Mouse (Mus musculus) intestine, embryonic 14.5 days (tissue): ENCODE measurements around the gene Slc38a3. TPM values are rescaled to one million over a fixed set of nuclear protein-coding genes. Genes with fewer than 3 reads are reported as not detected.

Experiments used
- ATAC-seq: fragments of 200-750 bp; cut with Nextera tagmentation; replicated peaks from 2 replicates; pipeline ENCODE4 v1.8.0; 2017; ENCODE audit warnings: low read depth, moderate number of reproducible peaks, moderate TSS enrichment, moderate library complexity; ENCODE audit not compliant: low FRiP score, low TSS enrichment
- DNase-seq: peaks from one replicate; pipeline ENCODE4 v3.0.0-alpha.2; 2018; ENCODE audit warnings: low spot score
- H3K27ac ChIP-seq: fragments of 300-500 bp; sonication (generic); 2 replicates; pipeline ENCODE4 v1.5.1; 2014; ENCODE audit warnings: low read depth, mild to moderate bottlenecking, control low read depth
- H3K27me3 ChIP-seq: fragments of 300-500 bp; sonication (generic); replicated peaks from 2 replicates; pipeline ENCODE4 v1.6.1; 2014; ENCODE audit warnings: low read length, control low read depth; ENCODE audit not compliant: control insufficient read depth, insufficient read depth
- H3K36me3 ChIP-seq: fragments of 300-500 bp; sonication (generic); 2 replicates; pipeline ENCODE4 v1.6.1; 2014; ENCODE audit warnings: low read length, control low read depth; ENCODE audit not compliant: control insufficient read depth, insufficient read depth
- H3K4me1 ChIP-seq: fragments of 300-500 bp; sonication (generic); replicated peaks from 2 replicates; pipeline ENCODE4 v1.6.1; 2014; ENCODE audit warnings: low read length, control low read depth, mixed read lengths; ENCODE audit not compliant: control insufficient read depth, insufficient read depth
- H3K4me2 ChIP-seq: fragments of 300-500 bp; sonication (generic); 2 replicates; pipeline ENCODE4 v1.6.1; 2014; ENCODE audit warnings: low read length
- H3K4me3 ChIP-seq: fragments of 300-500 bp; sonication (generic); 2 replicates; pipeline ENCODE4 v1.5.1; 2014; ENCODE audit warnings: low read depth, low read length, control low read depth, mixed read lengths
- H3K9ac ChIP-seq: fragments of 300-500 bp; sonication (generic); 2 replicates; pipeline ENCODE4 v1.6.1; 2014; ENCODE audit warnings: mild to moderate bottlenecking, low read length
- H3K9me3 ChIP-seq: fragments of 300-500 bp; sonication (generic); 2 replicates; pipeline ENCODE4 v1.6.1; 2016; ENCODE audit warnings: low read length, control low read depth; ENCODE audit not compliant: control insufficient read depth
- WGBS: fragments of 180-500 bp; shearing (Covaris S2); extraction: QIAGEN DNeasy Blood & Tissue Kit; methylation state at CpG from one replicate; pipeline ENCODE4 v1.1.7; 2014; 5-methylcytosine and 5-hydroxymethylcytosine counted together
- polyA plus RNA-seq: library from polyadenylated mRNA; unstranded; fragments of >200 nt; fragmentation: Nextera tagmentation; extraction: Ambion mirVana; gene quantifications from 2 replicates; pipeline ENCODE4 v1.2.1, GENCODE M21; 2014

The Slc38a3 gene
- polyA plus RNA-seq, 1 experiment from 2014 or later: 9.3 TPM

DNA sequence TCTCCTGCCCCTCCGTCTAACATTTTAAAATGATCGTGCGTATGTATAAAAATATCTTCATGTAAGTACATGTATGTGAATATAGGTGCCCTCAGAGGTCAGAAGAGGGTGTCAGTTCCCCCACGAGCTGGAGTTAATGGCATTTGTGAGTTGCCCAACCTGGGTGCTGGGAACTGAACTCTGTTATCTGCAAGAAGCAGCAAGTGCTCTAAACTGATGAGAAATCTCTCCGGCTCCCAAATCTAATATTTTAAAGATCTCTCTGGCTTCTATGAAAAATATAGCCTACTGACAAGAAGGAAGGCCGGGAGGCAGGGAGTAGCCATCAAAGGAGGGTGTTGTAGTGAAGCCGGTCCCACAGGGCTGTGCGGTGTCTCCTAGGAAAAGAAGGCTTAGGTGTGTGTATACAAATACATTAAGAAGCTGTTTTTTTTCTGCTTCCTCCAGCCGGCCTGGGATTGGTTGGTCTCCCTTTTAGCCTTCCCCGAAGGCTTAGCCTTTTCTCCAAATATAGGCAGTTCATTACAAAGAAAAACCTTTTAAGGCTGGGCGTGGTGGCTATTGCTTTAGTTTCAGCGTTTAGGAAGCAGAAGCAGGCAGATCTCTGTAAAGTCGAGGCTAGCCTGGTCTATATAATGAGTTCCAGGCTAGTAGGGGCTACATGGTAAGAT lies 25.7 kb downstream of the Slc38a3 start:
- peaks cover 7% of the 10 kb centered on the region for H3K4me1 ChIP-seq
- 89% methylated on average over 13 of the region's 13 CpGs for WGBS
- ATAC-seq (no peak), DNase-seq (no peak)
- no peak overlapping the region for H3K9ac ChIP-seq
- H3K4me3 ChIP-seq: peak overlapping the region; percentile 40; the same call in 1 of the 2 replicates
- no peaks in the 10 kb centered on the region for H3K36me3 ChIP-seq
- H3K27me3 ChIP-seq: no peaks in the 10 kb centered on the region
- peak overlapping the region; percentile 68; the same call in 1 of the 2 replicates for H3K4me2 ChIP-seq
- H3K27ac ChIP-seq: no peak overlapping the region
- no peaks in the 10 kb centered on the region for H3K9me3 ChIP-seq

DNA sequence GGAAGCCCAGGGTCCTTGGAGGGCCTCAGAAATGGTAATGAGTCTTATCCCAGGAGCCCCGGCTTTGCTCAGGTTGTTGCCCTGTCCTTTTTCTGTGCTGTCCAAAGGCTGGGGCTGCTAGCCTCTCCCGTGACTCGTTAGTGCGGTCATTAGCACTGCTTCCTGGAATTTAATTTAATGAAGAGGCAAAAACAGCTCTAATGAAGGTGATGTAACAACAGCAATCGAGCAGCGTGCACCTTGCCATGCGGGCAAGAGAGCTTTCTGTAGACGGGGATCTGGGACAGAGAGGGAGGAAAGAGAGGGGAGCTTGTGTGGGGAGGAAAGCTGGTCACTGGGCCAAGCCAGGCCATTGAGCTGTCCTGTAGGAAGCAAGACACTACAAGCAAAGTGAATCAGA lies 27.7 kb downstream of the Slc38a3 start:
- Histone ChIP-seq H3K4me2 (no peak overlapping the region), H3K36me3 (no peaks in the 10 kb centered on the region), H3K9me3 (no peaks in the 10 kb centered on the region), H3K4me1 (peaks cover 17% of the 10 kb centered on the region), H3K27me3 (no peaks in the 10 kb centered on the region), H3K27ac (no peak overlapping the region), H3K9ac (no peak overlapping the region), H3K4me3 (no peak overlapping the region)
- 54% methylated on average over 8 of the region's 8 CpGs for WGBS
- no peak for ATAC-seq
- DNase-seq: no peak

DNA sequence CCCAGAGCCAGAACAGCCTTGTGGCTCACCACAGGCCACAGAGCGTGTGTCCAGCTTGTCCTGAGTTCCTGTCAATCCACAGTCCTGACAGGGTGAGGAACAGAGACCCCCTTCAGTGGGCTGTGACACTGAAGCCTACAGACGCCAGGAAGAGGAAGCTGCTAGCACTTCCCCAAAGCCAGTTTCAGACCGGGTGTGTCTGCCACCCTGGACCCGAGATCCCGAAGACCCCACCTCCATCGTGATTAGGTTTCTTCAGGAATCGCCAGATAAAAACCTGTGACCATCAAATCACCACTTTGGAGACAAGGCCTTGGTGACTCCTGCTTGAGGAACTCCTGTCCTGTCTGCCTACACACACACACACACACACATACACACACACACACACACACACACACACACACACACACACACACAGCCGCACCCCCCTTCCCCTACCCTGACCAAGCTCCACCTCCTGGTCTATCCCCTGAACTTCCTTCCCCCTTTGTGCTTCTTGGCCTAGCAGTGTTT lies 29.0 kb downstream of the Slc38a3 start:
- WGBS: 38% methylated on average over 8 of the region's 8 CpGs
- DNase-seq (no peak), ATAC-seq (no peak)
- Histone ChIP-seq H3K27me3 (no peaks in the 10 kb centered on the region), H3K36me3 (no peaks in the 10 kb centered on the region), H3K4me3 (no peak overlapping the region), H3K27ac (no peak overlapping the region), H3K4me2 (no peak overlapping the region), H3K4me1 (peaks cover 27% of the 10 kb centered on the region), H3K9ac (no peak overlapping the region), H3K9me3 (no peaks in the 10 kb centered on the region)

DNA sequence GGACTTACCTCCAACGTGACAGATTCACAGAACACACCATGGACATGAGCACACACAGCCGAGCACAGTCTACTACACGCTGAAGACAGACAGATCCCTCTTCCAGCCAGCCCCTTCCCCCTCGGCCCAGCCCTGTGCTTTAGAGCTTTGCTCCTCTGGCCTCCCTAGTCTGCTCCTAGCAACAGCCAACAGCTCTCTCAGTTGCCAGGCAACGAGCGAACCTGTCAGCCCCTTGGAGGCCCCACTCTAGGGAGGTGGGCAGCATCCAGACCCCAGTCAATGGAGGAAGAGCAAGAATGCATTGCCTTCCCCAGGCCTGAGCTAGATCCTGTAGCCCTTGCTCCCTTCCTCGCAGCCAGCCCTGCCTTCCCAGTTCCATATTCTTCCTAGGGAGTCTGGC lies 32.3 kb downstream of the Slc38a3 start:
- ATAC-seq: no peak; the same call in 1 of the 2 replicates
- 0 out of 2 replicates have a peak overlapping the region, but pooled peaks have one; percentile 14 for H3K4me2 ChIP-seq
- H3K4me3 ChIP-seq: no peak overlapping the region
- H3K27ac ChIP-seq: peak overlapping the region; percentile 70
- DNase-seq: peak; percentile 69
- H3K9ac ChIP-seq: no peak overlapping the region
- H3K9me3 ChIP-seq: no peaks in the 10 kb centered on the region
- H3K4me1 ChIP-seq: peaks cover 32% of the 10 kb centered on the region
- H3K27me3 ChIP-seq: no peaks in the 10 kb centered on the region
- WGBS: 9% methylated on average over 7 of the region's 7 CpGs
- H3K36me3 ChIP-seq: peaks cover 7% of the 10 kb centered on the region; the same call in 1 of the 2 replicates

DNA sequence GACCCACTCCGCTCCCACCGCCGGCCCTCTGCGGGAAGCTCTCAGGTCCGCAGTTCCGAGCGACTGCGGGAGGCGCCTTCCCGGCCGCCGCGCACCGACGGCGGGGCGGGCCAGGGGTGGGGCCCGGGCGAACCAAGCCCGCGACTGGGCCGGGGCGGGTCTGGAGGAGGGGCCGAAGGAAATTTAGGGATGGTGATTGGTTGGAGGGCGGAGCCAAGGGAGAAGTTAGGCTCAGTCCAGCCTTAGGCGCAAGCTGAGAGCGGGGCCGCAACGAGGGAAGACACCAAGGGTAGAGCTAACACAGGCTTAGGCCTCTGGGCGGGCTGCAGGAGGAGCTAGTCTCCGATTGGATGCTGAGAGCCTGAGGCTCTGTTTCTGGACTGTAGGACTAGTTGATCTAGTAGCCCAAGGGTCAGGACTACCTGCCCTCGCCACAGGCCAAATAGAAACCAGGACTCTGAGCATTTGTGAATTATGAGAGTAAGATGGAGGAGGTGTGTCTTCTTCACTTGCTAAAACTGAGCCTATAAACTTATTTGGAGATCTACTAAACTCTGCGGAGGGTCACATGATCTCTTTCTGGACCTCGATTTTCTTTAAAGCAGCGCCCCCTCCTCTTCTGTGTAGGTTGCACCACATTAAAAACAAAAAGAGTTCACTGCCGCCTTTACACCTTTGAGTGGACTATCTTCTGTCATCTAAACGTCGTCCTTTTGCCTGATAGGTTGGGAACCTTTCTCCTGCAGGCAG lies 33.9 kb downstream of the Slc38a3 start, which contains the start of gene Gnai2:
Gene Gnai2, minus strand, starts transcription at position 89 of the 750 bp plus-strand sequence.
- H3K9me3 ChIP-seq: no peaks in the 10 kb centered on the region
- WGBS: 5% methylated on average over 38 of the region's 38 CpGs
- H3K36me3 ChIP-seq: peaks cover 7% of the 10 kb centered on the region; the same call in 1 of the 2 replicates
- H3K27ac ChIP-seq: peak within 1 kb of the TSS; percentile 86
- H3K4me1 ChIP-seq: peaks cover 45% of the 10 kb centered on the region
- H3K4me3 ChIP-seq: peak within 1 kb of the TSS; percentile 89
- H3K9ac ChIP-seq: peak within 1 kb of the TSS; percentile 91
- DNase-seq (peak; percentile 95), ATAC-seq (peak; percentile 96)
- H3K27me3 ChIP-seq: no peaks in the 10 kb centered on the region
- peak within 1 kb of the TSS; percentile 96 for H3K4me2 ChIP-seq

DNA sequence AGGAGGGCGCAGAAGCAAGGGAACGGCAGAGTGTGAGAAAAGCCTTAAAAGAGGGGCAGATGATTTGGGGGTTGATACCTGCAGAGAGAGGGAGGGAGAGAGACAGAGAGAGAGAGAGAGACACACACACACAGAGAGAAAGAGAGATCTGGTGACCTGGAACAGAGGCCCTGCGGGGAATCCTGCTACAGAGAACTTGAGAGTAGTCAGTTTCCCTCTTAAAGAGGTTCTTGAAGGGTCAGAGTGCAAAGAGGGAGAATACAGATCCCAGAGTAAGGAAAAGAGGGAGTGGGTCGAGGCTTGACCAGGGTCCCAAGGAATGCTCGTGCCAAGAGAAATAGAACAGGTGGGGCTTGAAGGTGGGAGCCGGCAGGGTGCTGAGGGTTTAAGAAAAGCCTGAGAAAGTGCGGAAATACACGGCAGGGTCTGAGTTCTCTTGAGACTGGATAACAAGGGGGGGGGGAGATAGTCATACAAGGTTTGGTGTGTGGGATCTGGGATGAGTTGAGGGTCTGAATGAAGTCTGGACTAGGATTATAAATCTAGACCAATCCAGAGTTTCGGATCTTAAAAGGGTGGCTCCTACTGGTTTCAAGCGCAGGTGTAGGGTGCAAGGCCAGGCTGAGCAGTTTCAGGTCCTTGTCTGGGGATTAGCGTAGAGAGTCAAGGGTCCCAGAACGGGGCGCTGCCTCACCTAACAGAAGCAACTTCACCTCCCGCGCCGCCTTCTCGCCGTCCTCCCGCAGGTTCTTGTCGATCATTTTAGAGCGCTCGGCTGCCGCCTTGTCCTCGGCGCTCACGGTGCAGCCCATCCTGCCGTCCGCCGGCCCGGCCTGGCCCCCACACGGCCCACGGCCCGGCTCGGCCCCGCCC lies 34.7 kb downstream of the Slc38a3 start:
- ATAC-seq (peak; percentile 3; the same call in 1 of the 2 replicates), DNase-seq (no peak)
- Histone ChIP-seq H3K27ac (peak overlapping the region; percentile 86), H3K4me2 (peak overlapping the region; percentile 96), H3K4me1 (peaks cover 53% of the 10 kb centered on the region), H3K9ac (peak overlapping the region; percentile 91), H3K36me3 (peaks cover 8% of the 10 kb centered on the region; the same call in 1 of the 2 replicates), H3K9me3 (no peaks in the 10 kb centered on the region), H3K27me3 (no peaks in the 10 kb centered on the region), H3K4me3 (peak overlapping the region; percentile 89)
- WGBS: 2% methylated on average over 35 of the region's 35 CpGs

DNA sequence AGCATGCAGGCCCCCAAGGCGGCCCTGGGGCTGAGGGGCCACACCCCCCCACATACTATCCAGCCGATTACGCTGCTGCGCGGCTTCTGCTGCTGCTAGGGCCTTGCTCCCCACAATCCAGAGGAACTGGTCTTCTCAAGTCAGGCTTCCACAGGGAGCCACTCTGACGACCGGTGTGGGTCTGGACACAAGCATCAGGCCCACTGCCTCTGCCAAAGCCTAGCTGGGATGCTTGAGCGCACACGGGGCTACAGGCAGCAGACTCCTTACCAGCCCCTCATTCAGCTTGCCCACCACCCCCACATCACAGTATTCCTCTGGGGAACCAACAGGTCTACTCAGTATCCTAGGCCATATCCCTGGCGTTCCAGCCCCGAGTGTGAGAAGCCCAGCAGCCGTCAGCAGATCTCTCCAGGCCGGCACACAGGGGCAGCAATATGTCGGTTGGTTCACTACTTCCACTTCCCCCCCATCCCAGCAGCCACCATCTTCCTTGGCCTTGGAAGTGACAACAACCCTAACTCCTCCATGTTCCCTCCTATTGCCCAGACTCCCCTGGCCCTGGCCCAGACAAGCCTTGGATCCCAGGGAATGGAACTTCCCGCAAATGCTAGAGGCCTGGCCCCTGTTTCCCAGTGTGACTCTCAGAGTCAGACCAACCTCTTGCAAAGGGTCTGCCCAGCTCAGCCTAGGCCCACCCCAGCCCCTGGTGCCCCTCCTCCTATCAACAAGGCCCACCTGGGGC lies 35.5 kb downstream of the Slc38a3 start:
- H3K27ac ChIP-seq: peak overlapping the region; percentile 86
- WGBS: 1% methylated on average over 15 of the region's 15 CpGs
- H3K4me2 ChIP-seq: peak overlapping the region; percentile 96
- peak overlapping the region; percentile 89 for H3K4me3 ChIP-seq
- H3K27me3 ChIP-seq: no peaks in the 10 kb centered on the region
- DNase-seq (peak; percentile 70), ATAC-seq (peak; percentile 1; the same call in 1 of the 2 replicates)
- peaks cover 12% of the 10 kb centered on the region; the same call in 1 of the 2 replicates for H3K36me3 ChIP-seq
- no peaks in the 10 kb centered on the region for H3K9me3 ChIP-seq
- H3K9ac ChIP-seq: peak overlapping the region; percentile 91
- peaks cover 61% of the 10 kb centered on the region for H3K4me1 ChIP-seq
